Mouse (Mus musculus) bone marrow macrophage, adult 2 months (primary cell): ENCODE results near the gene Actr10. TPM values are rescaled to one million over a fixed set of nuclear protein-coding genes. Genes with fewer than 3 reads are reported as not detected.
A peak's percentile ranks its signal among the peaks of the same experiment; 100 is the strongest.

Experiments used
- H3K27ac ChIP-seq: 2 replicates; pipeline ENCODE4 v1.5.1; 2012; ENCODE audit warnings: low read depth, low read length; ENCODE audit not compliant: insufficient read depth
- H3K4me1 ChIP-seq: 2 replicates; pipeline ENCODE4 v1.6.1; 2012; ENCODE audit warnings: low read length; ENCODE audit not compliant: control insufficient read depth, insufficient read depth
- H3K4me3 ChIP-seq: 2 replicates; pipeline ENCODE4 v1.5.1; 2012; ENCODE audit warnings: mild to moderate bottlenecking, low read length, moderate library complexity; ENCODE audit not compliant: insufficient read depth
- CTCF ChIP-seq: IDR thresholded peaks from 2 replicates; pipeline ENCODE4 v1.5.1; 2012; ENCODE audit warnings: low read depth, mild to moderate bottlenecking, low read length, moderate library complexity
- POLR2A ChIP-seq: IDR thresholded peaks from 2 replicates; pipeline ENCODE4 v1.6.1; 2012; ENCODE audit warnings: mild to moderate bottlenecking, low read depth, low read length, borderline replicate concordance
- polyA plus RNA-seq: library from polyadenylated mRNA; stranded (reverse); fragments of >200 nt; gene quantifications from 2 replicates; pipeline ENCODE4 v1.2.4, GENCODE M21; 2012; ENCODE audit not compliant: missing spikeins, insufficient read depth, insufficient read length

Gene Actr10
- 95.7 and 114 TPM in 2 replicates for polyA plus RNA-seq

GRCm38 (mm10) chr12:70937571-70938384 is at the start of gene Actr10:
Actr10 (plus strand) TSS chr12:70937857.
- peaks cover 8% of the 10 kb centered on the region for H3K4me1 ChIP-seq
- H3K4me3 ChIP-seq: peak within 1 kb of the TSS; percentile 100
- no peak for TF ChIP-seq CTCF
- TF ChIP-seq POLR2A: no peak
- H3K27ac ChIP-seq: peak within 1 kb of the TSS; percentile 97

GRCm38 (mm10) chr12:70890405-70890804 is 47.3 kb upstream of the Actr10 start:
- TF ChIP-seq CTCF (no peak), POLR2A (no peak)
- Histone ChIP-seq H3K4me3 (no peak overlapping the region), H3K4me1 (peaks cover 2% of the 10 kb centered on the region), H3K27ac (no peak overlapping the region)

GRCm38 (mm10) chr12:70890874-70891470 is 46.7 kb upstream of the Actr10 start:
- H3K27ac ChIP-seq: no peak overlapping the region
- H3K4me3 ChIP-seq: no peak overlapping the region
- H3K4me1 ChIP-seq: no peaks in the 10 kb centered on the region
- TF ChIP-seq POLR2A: no peak
- no peak for TF ChIP-seq CTCF

GRCm38 (mm10) chr12:70895275-70895674 is 42.4 kb upstream of the Actr10 start:
- Histone ChIP-seq H3K27ac (no peak overlapping the region), H3K4me3 (no peak overlapping the region), H3K4me1 (no peaks in the 10 kb centered on the region)
- TF ChIP-seq POLR2A (no peak), CTCF (no peak)

GRCm38 (mm10) chr12:70896068-70896467 is 41.6 kb upstream of the Actr10 start:
- H3K4me1 ChIP-seq: no peaks in the 10 kb centered on the region
- TF ChIP-seq CTCF: no peak
- no peak for TF ChIP-seq POLR2A
- no peak overlapping the region for H3K27ac ChIP-seq
- H3K4me3 ChIP-seq: no peak overlapping the region

- no peaks in the 10 kb centered on the region for H3K4me1 ChIP-seq
- no peak for TF ChIP-seq CTCF
- TF ChIP-seq POLR2A: no peak
- H3K27ac ChIP-seq: no peak overlapping the region
- no peak overlapping the region for H3K4me3 ChIP-seq
These were observed 40.2 kb upstream of the Actr10 start for GRCm38 (mm10) chr12:70897434-70897833.

GRCm38 (mm10) chr12:70898450-70898849 is 39.2 kb upstream of the Actr10 start:
- Histone ChIP-seq H3K4me1 (no peaks in the 10 kb centered on the region), H3K4me3 (no peak overlapping the region), H3K27ac (no peak overlapping the region)
- TF ChIP-seq POLR2A: no peak
- no peak for TF ChIP-seq CTCF

GRCm38 (mm10) chr12:70904471-70904870 is 33.2 kb upstream of the Actr10 start:
- Histone ChIP-seq H3K4me1 (no peaks in the 10 kb centered on the region), H3K4me3 (no peak overlapping the region), H3K27ac (no peak overlapping the region)
- TF ChIP-seq CTCF: no peak
- no peak for TF ChIP-seq POLR2A

- no peak for TF ChIP-seq POLR2A
- no peak for TF ChIP-seq CTCF
- no peak overlapping the region for H3K27ac ChIP-seq
- H3K4me3 ChIP-seq: no peak overlapping the region
- peaks cover 6% of the 10 kb centered on the region for H3K4me1 ChIP-seq
These were observed 30.8 kb upstream of the Actr10 start for GRCm38 (mm10) chr12:70906867-70907266.

- Histone ChIP-seq H3K4me3 (no peak overlapping the region), H3K4me1 (peaks cover 6% of the 10 kb centered on the region), H3K27ac (no peak overlapping the region)
- TF ChIP-seq POLR2A: no peak
These were observed 30.0 kb upstream of the Actr10 start for GRCm38 (mm10) chr12:70907651-70908050.
